Mouse (Mus musculus) kidney, adult 2 months (tissue): ENCODE results near the gene Timp3.

ENCODE experiments used
- CTCF ChIP-seq: fragments of 200-500 bp; conservative IDR thresholded peaks from 2 replicates; pipeline ENCODE4 v1.5.1; 2011; ENCODE audit warnings: low read depth, mild to moderate bottlenecking, control low read depth, low read length, moderate library complexity, mixed read lengths; ENCODE audit not compliant: insufficient read depth, insufficient read length
- POLR2A ChIP-seq: fragments of 200-500 bp; IDR thresholded peaks from one replicate; pipeline ENCODE4 v1.6.1; 2011; ENCODE audit warnings: low read depth, low read length, control low read depth

GRCm38 (mm10) chr10:86257045-86257444, 43.1 kb upstream of the Timp3 start:
- TF ChIP-seq CTCF (no peak), POLR2A (no peak)
